Mouse (Mus musculus) erythroblast, embryonic 14.5 days (primary cell): ENCODE data around the gene Cdhr3. TPM values are rescaled to one million over a fixed set of nuclear protein-coding genes. Genes with fewer than 3 reads are reported as not detected.

Source experiments
- H3K27me3 ChIP-seq: 2 replicates; pipeline ENCODE4 v1.6.1; 2012; ENCODE audit warnings: inconsistent platforms; ENCODE audit not compliant: control insufficient read depth
- H3K36me3 ChIP-seq: 2 replicates; pipeline ENCODE4 v1.6.1; 2012; ENCODE audit warnings: mild to moderate bottlenecking, inconsistent platforms; ENCODE audit not compliant: control insufficient read depth
- H3K4me1 ChIP-seq: 2 replicates; pipeline ENCODE4 v1.6.1; 2012; ENCODE audit warnings: inconsistent platforms; ENCODE audit not compliant: control insufficient read depth
- H3K4me3 ChIP-seq: replicated peaks from 2 replicates; pipeline ENCODE3; 2012; ENCODE audit warnings: moderate library complexity, mild to moderate bottlenecking, inconsistent platforms
- H3K9me3 ChIP-seq: 2 replicates; pipeline ENCODE4 v1.6.1; 2012; ENCODE audit warnings: low read length, inconsistent platforms, mixed read lengths; ENCODE audit not compliant: control insufficient read depth
- GATA1 ChIP-seq: IDR thresholded peaks from 2 replicates; pipeline ENCODE4 v1.6.1; 2012; ENCODE audit warnings: low read length, inconsistent platforms, mixed read lengths
- TAL1 ChIP-seq: IDR thresholded peaks from 3 replicates; pipeline ENCODE4 v1.6.1; 2012; ENCODE audit warnings: low read length, inconsistent platforms, mixed read lengths
- polyA plus RNA-seq: library from polyadenylated mRNA; stranded (reverse); fragments of >175 nt; gene quantifications from 2 replicates; pipeline ENCODE4 v1.2.3, GENCODE M21; 2012

The Cdhr3 gene
- not detected in 2 replicates for polyA plus RNA-seq

DNA sequence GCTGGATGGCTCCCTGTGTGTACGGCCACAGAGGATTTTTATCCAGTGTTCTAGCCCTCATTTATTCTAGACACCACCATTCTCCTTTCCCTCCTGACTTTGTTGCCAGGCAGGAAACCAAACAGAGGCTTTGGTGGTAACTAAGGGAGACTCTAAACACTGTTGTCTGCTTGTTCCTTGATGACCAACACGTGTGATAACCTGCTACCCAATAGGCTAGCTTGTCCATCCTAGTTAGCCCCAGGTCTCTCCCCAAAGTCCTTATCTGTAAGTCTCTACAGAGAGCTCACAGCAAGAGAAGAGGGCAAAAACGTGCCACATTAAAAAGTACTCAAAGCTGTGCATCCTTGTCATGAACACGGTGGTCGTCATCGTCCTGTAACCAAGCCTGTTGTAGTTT is at the start of gene Cdhr3:
Gene Cdhr3 (minus strand): TSS at position 101 of the 400 bp plus-strand sequence.
- TF ChIP-seq TAL1, result no peak
- no peak for TF ChIP-seq GATA1
- H3K36me3 ChIP-seq, result no peaks in the 10 kb centered on the region
- no peaks in the 10 kb centered on the region for H3K4me1 ChIP-seq
- H3K4me3 ChIP-seq, result no peak within 1 kb of the TSS
- no peaks in the 10 kb centered on the region for H3K27me3 ChIP-seq
- H3K9me3 ChIP-seq, result no peaks in the 10 kb centered on the region

DNA sequence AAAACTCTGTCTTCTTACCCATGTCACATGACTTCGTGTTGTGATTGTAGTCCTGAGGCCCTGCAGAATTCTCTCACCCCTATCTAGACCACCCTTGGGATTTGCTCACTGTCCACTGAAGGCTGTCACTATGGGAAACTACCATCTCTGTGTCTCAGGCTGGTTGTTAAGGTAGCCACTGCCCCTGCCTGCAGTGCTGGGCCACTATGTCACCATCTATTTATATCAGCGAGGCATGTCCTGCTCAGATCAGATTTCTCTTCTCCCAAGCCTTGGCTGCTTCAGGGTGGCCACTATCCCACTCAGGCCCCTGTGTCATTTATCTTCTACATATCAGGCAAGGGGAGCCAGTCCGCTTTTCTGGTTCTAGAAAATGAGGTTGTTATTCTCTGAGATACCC is 46.4 kb upstream of the Cdhr3 start:
- peaks cover 24% of the 10 kb centered on the region for H3K27me3 ChIP-seq
- no peaks in the 10 kb centered on the region; the same call in 1 of the 2 replicates for H3K4me1 ChIP-seq
- no peaks in the 10 kb centered on the region for H3K36me3 ChIP-seq
- H3K9me3 ChIP-seq, result no peaks in the 10 kb centered on the region
- TF ChIP-seq TAL1 (no peak), GATA1 (no peak)
- H3K4me3 ChIP-seq, result no peak overlapping the region

DNA sequence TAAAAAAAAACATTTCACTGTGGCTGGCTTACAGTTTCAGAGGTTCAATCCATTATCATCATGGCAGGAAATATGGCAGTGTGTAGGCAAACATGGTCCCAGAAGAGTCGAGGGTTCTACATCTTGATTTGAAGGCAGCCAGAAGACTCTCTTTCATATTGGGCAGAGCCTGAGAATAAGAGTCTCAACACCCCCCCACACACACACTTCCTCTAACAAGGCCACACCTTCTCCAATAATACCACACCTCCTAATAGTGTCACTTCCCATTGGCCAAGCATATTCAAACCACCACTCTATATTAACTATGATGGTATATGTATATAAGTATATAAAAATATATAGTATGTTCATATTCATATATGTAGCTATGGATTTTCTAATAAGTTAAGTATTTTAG is 45.2 kb upstream of the Cdhr3 start:
- no peaks in the 10 kb centered on the region for H3K9me3 ChIP-seq
- no peaks in the 10 kb centered on the region; the same call in 1 of the 2 replicates for H3K4me1 ChIP-seq
- H3K36me3 ChIP-seq, result no peaks in the 10 kb centered on the region
- TF ChIP-seq GATA1 (no peak), TAL1 (no peak)
- peaks cover 12% of the 10 kb centered on the region for H3K27me3 ChIP-seq
- no peak overlapping the region for H3K4me3 ChIP-seq

DNA sequence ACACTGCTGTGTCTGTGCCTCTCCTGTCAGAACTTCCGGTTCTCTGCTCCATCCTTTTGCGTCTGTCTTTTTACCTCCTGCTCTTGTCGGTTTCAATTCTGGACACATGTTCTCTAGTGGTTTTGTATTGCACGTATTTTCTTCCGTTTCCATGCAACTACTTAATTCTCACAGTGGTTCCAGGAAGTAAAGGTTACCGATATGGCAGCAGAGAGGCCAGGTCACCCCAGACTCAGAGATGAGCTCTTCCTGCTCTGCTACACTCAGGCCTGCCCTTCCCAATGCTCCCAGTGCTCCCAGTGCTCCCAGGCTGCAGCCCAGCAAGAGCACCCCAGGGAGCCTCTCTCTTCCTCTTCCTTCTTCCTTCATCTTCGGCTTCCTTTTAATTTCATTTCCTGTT is 39.1 kb upstream of the Cdhr3 start:
- H3K36me3 ChIP-seq, result no peaks in the 10 kb centered on the region
- no peaks in the 10 kb centered on the region for H3K9me3 ChIP-seq
- peaks cover 48% of the 10 kb centered on the region for H3K27me3 ChIP-seq
- no peak overlapping the region for H3K4me3 ChIP-seq
- no peak for TF ChIP-seq TAL1
- no peak for TF ChIP-seq GATA1
- H3K4me1 ChIP-seq, result peaks cover 2% of the 10 kb centered on the region

DNA sequence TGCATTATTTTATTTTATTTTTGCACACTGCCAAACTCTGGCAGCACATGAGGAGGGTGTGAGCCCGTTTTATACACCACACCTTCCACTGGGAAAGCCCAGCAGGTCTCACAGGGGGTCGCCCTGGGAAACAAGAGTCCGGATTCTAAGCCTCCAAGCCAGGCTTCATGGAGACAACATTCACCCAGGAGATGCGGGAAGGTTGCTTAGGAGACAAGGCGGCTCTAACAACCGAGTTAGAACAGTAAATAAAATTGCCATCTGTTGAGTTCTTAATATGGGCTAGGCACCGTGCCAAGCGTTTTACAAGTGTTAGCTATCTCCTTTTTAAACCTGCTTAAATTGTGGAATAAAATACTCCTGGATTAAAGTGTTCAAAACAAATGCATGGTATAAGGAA is 37.7 kb upstream of the Cdhr3 start:
- Histone ChIP-seq H3K27me3 (peaks cover 49% of the 10 kb centered on the region), H3K9me3 (no peaks in the 10 kb centered on the region), H3K4me1 (peaks cover 12% of the 10 kb centered on the region), H3K36me3 (no peaks in the 10 kb centered on the region), H3K4me3 (no peak overlapping the region)
- TF ChIP-seq GATA1 (no peak), TAL1 (no peak)

DNA sequence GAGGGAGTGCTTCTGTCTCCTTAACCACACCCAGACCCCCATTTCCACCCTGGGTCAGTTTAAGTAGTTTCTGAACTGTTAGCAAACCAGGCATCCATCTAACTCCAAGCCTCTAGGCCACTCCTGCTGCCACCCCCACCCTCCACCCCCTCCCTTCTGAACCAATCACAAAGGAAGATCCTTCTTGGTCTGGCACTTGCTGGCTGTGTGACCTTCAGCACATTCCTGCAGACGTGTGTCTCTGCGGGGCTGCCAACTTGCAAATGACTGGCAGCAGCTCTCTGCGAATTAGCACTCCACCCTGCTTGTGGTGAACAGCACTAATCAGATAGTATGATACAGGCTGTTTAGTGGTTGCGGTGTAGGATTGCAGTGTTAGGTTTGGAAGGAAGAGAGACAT is 36.7 kb upstream of the Cdhr3 start:
- Histone ChIP-seq H3K4me3 (no peak overlapping the region), H3K4me1 (peaks cover 13% of the 10 kb centered on the region), H3K36me3 (no peaks in the 10 kb centered on the region), H3K27me3 (peaks cover 47% of the 10 kb centered on the region), H3K9me3 (no peaks in the 10 kb centered on the region)
- no peak for TF ChIP-seq TAL1
- TF ChIP-seq GATA1, result no peak

DNA sequence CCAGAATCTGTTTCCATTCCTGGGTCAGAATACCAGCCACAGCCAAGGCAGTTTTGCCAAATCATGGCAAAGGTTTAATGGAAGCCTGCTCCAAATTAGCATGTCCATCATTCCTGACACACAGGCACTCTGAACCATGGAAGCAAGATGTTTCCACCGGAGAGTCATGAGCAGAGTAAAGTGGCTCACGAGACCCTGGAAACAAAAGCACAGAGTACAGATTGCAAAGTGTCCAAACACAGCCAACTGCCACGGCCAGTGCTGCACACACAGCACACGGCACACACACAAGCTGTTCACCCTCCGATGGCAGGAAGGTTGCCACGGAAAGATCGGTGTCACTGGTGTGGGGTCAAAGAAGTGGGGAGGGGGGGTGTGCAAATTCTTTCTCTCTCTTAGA is 36.0 kb upstream of the Cdhr3 start:
- Histone ChIP-seq H3K27me3 (peaks cover 50% of the 10 kb centered on the region), H3K4me3 (no peak overlapping the region), H3K36me3 (no peaks in the 10 kb centered on the region), H3K4me1 (peaks cover 13% of the 10 kb centered on the region), H3K9me3 (no peaks in the 10 kb centered on the region)
- no peak for TF ChIP-seq TAL1
- TF ChIP-seq GATA1, result no peak

DNA sequence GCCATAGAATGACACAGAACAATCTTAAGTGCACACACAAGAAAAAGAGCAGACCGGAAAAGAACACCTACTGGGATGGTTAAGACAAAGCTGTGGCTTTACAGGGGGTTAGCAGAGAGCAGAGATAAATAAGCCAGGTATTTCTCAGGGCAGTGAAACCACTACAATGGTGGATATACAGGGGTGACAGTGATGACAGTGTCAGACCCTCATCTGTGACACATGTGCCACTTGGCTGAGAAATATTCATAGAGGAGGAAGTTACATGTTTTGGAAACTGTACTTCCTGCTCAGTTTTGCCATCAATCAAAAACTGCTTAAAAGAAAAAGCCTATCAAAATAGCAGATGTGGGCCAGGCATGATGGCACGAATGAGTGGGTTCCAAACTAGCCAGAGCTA is 35.4 kb upstream of the Cdhr3 start:
- peaks cover 13% of the 10 kb centered on the region for H3K4me1 ChIP-seq
- H3K27me3 ChIP-seq, result peaks cover 50% of the 10 kb centered on the region
- no peaks in the 10 kb centered on the region for H3K36me3 ChIP-seq
- TF ChIP-seq GATA1, result no peak
- TF ChIP-seq TAL1, result no peak
- H3K9me3 ChIP-seq, result no peaks in the 10 kb centered on the region
- H3K4me3 ChIP-seq, result no peak overlapping the region

DNA sequence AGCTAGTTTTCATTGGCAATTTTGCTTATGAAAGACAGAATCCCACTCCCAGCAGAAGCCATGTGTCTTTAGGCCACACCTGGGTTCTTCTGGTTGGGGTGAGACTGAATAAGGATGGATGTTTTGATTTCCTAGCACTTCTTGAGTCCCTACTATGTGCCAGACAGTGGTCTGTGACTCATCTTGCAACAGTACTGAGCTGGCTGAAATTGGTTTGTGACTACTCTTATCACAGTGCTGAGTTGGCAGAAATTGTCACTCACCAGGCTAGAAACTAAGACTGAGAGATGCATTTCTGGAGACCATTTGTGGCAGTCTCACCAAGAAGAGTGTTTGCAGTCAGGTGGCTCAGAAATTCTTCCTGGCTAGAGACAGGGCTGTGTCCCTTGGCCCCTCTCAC is 33.6 kb upstream of the Cdhr3 start:
- Histone ChIP-seq H3K27me3 (peaks cover 41% of the 10 kb centered on the region), H3K4me1 (peaks cover 13% of the 10 kb centered on the region)
- TF ChIP-seq GATA1 (no peak), TAL1 (no peak)

DNA sequence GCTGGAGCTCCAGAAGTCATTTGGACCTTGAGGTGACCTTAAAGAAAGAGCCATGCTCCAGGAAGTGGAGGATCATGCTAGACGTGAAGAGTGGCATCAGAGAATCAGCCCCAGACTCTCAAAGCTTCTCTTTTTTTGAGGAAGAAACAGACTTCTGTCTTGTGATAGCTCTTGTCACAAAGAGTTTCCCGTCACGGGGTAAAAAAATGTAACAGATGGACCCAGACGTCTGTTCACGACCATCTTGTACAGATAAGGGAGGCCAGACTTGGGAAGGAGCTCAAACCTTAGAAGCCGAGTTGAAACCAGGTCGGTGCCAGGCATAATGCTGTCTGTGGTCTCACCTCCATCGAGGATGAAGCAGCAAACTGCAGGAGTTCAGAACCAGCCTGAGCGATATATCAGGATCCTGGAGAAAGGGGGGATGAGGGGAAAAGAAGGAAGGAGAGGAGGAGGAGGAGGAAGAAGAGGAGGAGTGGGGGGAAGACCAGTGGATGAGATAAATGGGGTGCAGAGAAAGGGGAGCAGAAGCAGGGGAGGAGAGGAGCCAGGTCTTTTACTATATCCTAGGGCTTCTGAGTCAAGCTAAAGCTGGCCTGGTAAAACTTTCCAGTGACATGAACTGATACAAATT is 33.0 kb upstream of the Cdhr3 start:
- H3K4me3 ChIP-seq, result no peak overlapping the region
- no peak for TF ChIP-seq TAL1
- TF ChIP-seq GATA1, result no peak
- no peaks in the 10 kb centered on the region for H3K9me3 ChIP-seq
- H3K4me1 ChIP-seq, result peaks cover 13% of the 10 kb centered on the region
- no peaks in the 10 kb centered on the region for H3K36me3 ChIP-seq
- H3K27me3 ChIP-seq, result peaks cover 38% of the 10 kb centered on the region

More for the DNA sequence above, 33.6 kb upstream of the Cdhr3 start:
- no peaks in the 10 kb centered on the region for H3K36me3 ChIP-seq
- no peaks in the 10 kb centered on the region for H3K9me3 ChIP-seq
- no peak overlapping the region for H3K4me3 ChIP-seq
